Mouse (Mus musculus) cerebellum, postnatal 14 days (tissue): Measurements from ENCODE around the gene Rnf38.
A peak's percentile ranks its signal among the peaks of the same experiment; 100 is the strongest.

ENCODE experiments used
- DNase-seq, 2 experiments: peaks; one replicate each; pipeline ENCODE4 v3.0.0; 2021; ENCODE audit warnings: mixed read lengths in 2 of 2

Gene Rnf38

DNA sequence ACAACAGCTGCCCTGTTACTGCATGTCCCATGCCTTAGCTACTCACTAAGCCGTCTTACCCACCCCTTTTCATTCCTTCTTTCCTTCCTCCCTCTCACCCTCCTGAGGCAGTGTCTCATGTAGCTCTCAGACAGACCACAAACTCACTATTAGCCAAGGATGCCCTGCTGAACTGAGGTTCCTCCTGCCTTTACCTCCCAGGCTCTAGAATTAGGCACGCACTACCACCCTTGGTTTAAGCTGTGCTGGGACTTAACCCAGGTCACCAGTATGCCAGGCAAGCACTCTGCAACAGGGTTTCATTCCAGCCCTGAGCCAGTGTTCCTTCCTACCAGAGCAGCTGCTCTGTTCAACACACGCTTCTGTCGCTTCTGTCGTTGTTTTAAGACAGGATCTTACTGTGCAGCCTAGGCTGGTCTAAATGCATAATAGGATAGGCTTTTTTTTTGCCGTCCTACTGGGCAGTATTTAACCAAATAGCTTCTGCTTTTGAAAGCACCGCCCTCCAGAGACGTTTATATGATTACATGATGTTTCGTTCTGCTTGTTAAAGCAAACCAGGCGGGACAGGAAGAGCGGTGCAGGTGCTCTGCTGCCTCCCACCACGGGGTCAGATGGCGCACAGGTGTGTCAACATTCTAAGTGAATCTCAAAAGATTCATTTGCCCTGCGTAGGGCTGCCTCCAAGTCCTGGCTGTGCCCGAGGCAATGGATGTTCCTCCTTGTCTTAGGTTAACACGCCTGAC, 120.0 kb downstream of the Rnf38 start:
- peak in 1 of 2 experiments; percentile 6 for DNase-seq

DNA sequence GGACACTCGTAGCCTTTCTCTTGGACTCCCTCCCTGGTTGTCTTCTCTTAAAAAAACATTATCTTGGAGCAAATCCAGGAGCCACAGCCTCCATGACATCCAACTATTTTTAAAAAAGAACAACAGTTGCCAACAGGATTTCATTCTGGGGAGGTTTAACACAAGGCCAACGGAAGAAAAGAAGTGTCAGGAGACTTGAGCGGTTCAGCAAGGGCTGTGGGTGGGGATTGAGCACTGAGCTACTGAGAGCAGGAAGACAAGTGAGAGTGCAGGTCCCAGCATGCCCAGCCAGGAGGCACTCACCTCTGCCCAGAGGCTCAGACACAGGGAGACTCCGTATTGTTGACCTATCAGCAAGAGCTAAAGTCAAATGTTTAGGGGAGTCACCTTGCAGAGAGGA, 120.8 kb downstream of the Rnf38 start:
- no peak for DNase-seq

DNA sequence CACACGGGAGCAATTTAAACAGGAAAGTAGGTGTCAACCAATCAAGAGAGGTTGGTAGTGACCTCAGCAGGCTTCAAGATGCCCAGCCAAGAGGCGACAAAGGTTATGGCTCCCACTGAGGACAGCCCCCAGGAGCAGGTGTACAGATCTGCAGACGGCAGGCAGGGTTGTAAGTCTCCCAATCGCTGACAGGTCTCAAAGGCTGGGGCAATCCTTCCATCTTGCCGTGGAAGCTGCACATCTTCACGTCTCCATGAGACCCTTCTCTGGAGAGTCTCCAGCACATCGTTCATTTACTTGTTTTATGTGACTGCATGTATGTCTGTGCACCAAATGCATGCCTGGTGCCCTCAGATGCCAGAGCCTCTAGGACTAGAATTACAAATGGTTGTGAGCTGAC, 122.8 kb downstream of the Rnf38 start:
- DNase-seq = no peak

DNA sequence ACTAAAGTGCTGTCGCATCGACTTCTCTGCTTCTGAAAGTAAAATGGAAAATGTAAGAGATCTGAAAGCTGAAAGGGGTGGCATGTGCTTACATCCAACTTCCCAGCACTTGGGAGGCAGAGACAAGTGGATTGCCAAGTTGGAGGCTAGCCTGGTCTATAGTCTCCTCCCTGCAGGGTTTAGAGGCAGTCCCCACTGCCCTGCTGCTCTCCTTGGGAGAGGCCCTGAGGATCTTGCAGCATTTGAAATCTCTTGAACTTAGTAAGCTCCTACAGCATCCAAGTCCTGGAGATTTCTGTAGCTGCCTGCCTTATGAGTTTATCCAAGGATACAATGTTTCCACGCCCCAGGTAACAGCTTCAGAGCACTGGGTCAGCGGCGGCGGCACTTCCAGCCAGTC, 125.3 kb downstream of the Rnf38 start:
- no peak for DNase-seq

DNA sequence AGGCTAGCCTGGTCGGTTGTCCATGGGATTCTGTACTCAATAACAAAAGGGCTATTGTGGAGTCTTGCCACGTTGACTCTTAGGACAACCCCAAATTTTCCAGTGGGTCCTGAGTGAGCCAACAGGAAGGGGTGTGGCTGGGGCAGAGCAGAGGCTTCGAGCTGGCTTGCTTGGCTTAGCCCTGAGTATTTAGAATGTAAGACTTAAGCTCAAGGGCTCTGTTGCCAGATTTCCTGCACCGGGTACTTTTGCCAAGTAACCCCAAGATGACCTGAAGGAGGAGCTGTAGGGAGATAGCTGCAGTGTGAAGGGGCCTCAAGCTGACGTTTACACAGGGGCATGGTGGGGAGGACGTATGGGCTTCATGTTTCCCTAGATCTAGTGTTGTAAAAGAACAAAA, 126.2 kb downstream of the Rnf38 start:
- DNase-seq = no peak

DNA sequence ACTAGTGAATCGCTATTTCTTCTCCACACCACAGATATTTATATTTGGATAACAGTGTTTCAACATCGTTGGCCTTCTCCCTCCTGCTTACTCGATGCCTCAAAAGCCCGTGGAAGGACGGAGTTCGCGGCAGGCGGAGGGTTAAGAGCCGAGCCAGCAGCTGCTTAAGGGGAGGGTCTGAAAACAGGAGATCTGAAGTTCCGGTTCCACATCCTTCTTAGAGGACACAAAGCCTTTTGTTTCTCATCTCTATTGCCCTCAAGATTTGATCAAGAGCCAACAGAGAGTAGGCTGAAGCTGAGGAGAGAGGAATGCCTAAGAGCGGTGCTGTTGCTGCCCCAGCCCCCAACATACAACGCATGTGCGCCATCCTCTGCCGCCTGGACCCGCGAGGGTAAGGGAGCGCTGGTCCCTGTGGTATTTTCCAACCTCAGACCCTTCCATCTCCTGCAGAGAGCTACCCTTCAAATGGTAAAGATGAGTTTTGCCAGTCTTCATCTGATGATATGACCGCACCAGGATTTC, 127.2 kb downstream of the Rnf38 start:
- DNase-seq = no peak

DNA sequence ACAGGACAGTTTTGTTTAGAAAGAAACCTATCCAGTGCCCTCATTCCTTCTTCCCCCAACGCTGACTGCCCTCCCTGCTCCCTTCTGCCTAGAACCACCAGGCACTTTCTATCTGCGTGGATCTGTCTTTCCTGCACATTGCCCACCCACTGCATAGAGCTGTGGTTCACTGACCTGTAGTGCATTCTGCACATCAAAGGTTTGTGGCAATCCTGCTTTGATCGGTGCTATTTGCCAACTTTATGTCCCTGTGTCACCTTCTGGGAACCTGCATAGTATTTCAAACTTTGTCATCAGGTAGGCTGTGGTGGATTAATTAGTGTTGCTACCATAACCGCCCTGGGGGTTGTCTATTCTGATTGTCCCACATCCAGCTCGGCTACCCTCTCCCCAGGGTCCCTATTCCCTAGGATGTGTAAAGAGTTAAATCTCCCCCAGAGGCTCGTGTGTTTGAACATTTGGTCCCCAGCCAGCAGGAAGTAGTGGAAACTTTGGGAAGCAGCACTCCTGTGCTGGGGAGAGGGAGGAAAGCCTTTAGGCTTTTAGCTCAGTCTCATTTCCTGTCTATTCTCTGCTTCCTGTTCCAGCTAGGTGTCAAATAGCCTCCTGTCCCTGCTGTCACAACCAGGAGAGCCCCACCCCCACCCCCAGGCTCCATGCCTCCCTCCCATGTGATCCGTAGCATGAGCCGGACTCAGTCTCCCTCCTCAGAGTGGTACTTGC, 129.2 kb downstream of the Rnf38 start:
- DNase-seq = no peak

DNA sequence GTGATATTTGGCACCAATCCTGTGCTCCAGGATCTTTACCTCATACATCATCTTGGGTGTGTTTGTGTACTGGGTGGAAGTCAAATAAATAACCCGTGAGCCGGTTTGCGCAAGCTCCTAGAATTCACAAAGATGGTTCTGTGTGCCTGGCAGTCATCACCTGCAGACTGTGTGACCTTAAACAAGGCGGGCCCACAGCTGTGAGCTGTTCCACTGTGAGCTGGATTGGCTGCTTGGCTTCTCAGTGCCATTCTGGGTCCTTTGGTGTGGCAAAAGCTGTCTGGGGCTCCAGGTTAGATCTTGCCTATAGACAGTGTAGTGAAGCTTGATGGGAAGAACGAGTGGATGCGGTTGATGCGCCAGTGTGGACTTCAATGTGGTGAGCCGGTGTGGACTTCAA, 130.0 kb downstream of the Rnf38 start:
- DNase-seq = no peak

DNA sequence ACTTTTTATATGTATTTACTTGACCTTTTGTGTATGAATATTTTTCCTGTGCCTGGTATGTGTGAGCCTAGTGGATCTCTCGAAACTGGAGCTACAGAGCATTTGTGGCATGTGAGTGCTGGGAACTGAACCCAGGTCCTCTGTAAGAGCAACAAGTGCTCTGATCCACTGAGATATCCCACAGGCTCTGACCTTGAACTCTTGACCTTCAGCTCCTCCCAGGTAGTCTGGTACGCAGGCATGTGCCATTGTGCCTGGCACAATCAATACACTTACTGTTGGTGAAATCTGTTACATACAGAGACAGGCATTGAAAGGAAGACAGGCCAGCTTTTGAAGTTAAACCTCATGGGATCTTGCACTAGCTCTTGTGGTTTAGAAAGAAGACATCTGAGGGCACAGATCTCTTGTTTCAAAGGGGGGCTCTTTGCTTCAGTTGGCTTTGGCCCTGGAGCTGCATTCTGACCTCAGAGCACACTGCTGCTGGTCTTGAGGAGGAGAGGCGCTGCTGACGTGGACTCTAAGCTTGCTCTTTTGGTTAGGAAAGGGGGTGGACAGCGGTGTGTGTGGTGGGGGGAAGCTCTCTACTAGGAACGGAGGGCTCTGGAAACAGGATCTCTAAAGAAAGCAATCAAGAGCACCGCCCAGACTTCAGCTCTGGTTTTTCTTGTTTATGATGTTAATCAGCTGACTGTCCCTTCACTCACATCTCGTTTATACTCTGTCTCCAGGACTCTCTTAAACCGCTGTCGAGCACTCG, 135.8 kb downstream of the Rnf38 start:
- no peak for DNase-seq

DNA sequence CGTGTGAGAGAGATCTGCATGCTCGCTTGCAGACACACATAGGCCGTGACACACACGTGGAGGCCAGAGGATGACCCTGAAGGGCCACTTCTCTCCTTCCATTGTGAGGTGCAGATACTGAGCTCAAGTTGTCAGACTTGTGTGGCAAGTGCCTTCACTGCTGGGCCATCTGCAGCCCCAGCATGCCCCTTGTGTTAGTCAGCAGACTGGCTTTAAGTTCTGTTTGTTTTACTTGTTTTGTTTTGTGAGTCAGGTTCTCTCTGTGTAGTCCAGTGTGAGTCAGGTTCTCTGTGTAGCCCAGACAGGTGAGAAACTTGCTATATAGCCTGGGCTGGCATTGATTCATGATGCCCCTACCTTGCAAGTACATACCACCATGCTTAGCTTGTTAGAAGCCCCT, 139.1 kb downstream of the Rnf38 start:
- DNase-seq = no peak

DNA sequence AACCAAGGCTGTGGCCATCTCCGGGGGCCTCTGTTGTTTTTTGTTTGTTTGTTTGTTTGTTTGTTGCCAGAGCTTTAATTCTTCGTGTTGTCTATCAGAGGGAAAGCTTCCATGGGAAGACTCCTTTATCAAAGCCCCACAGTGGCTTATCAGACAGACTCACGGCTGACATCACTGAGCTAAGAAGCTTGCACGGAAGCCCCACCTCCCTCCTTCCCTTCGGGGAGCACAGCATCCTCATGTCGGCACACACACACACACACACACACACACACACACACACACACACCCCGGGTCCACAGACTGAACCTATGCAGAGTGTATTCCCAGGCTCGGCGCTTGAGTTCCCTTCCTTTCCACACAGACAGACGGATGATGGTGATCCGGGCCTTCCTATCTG, 141.2 kb downstream of the Rnf38 start:
- DNase-seq = no peak

DNA sequence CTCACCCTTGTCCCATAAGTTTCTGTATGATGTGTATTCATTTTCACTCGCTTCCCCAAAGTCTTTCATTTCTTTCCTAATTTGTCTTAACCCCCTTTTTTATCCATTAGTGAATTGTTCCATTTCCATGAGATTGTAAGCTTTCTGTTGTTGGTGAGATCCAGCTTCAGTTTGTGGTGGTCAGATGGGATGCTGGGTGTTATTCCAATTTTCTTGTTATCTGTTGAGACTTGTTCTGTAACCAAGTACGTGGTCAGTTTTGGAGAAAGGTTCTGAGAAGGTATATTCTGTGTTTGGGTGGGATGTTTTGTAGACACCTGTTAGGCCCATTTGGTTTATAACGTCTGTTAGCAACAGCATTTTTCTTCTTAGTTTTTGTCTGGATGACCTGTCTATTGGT, 148.0 kb downstream of the Rnf38 start:
- no peak for DNase-seq

DNA sequence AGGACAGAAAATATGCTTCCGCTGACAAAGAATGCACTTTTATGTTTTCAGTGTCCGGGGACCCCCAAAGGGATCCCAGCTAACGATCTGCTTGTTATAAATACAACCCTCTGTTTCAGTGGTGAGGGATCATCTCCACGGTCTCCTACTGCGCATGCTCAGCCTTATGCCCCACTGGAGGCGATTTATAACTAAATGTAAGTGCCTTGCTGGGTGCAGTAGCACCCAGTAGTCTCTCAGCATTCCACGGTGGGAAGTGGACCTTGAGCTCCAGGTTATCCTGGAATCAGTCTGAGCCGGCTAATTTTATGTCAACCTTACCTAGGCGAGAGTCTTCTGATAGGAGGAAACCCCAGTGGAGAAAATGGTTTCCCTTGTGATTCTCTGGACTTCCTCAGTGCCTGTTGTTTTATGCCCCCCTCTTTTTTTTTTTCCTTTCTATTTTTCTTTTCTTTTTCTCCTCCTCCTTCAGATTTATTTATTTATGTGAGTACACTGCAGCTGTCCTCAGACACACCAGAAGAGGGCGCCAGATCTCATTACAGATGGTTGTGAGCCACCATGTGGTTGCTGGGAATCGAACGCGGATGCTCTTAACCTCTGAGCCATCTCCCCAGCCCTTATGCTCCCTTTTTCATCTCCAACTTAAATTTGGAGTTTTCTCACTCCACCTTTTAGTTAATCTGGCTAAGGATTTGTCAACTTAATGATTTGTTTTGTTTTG, 148.8 kb downstream of the Rnf38 start:
- DNase-seq = no peak

DNA sequence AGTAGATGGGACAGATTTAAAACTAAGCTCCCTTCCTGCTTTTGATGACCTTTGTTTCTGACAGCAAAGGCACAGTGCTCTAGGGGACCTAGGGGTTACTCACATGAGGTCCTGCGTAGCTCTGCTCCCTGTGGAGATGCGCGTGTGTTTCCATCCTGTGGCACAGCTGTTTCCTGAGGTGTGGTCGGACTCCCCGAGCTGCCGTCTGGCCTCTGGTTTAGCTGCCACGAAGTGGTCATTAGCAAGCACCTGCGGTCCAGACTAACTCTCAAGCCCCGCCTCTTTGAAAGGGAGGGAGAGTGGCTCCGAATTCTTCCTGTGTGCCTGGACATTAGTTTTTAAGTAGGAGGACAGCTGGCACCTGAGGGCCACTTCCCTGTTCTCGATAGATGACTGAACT, 149.6 kb downstream of the Rnf38 start, which contains the start of gene Gne:
Gne (minus strand) TSS at position 233 of the 400 bp plus-strand sequence.
- no peak for DNase-seq

DNA sequence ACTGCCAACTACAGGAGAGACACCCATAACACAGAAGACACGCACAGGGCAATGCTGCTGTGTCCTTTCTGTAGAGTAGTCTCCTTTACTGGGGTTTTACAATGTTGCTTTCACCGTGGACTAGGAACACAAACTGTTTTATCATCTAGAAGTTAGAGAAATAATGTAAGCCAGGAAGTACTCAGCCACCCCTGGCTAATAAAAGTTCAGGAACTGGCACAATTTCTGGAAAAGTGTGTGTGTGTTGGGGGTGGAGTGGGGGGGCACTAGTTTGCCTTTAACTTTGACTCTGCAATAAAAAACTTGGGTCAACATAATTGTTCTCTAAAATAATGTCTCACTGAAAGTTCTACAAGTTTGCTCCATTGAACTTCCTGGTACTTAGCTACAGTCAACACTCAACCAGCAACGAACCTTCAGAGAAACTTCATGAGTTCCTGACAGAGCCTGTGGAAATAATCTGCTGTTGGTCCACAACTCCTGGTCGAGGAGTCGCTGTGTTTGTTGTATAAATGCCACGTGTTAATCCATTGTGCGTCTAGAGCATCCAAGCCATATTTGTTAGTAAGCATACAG, 155.1 kb downstream of the Rnf38 start:
- no peak for DNase-seq
